Mouse (Mus musculus): ENCODE results near the gene Ncs1. TPM values are rescaled to one million over a fixed set of nuclear protein-coding genes. Genes with fewer than 3 reads are reported as not detected.
A peak's percentile ranks its signal among the peaks of the same experiment; 100 is the strongest.

The Ncs1 gene
- polyA plus RNA-seq, 1 experiment from 2014 or later: 164 TPM

DNA sequence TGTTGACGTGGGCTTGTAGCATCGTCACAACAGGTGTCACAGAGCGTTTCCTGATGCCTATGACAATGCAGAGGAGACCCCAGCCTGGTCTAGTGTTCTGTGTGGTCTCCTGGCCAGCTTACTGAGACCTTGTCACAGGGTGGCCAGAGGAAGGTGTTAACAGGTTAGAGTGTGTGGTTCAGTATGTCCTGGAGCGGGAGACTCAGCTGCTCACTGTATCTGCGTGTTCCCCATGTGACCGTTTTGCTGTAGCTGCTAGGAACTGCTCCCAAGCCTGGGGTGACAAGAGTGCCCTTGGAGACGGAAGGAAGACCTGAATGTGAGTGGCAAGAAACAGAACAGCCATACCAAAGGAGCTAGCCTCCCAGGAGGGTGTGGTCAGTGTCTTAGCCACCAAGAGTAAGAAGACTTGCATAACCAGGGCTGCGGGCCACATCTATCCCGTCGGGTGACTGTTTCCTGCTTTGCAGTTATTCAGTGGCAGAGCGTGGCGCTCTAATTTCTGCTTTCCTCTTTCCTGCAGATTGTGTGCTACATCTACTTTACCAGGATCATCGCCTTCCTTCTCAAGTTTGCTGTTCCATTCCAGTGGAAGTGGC, 37.0 kb upstream of the Ncs1 start:
- peaks cover 23% of the 10 kb centered on the region for H3K4me1 ChIP-seq (ENCODE audit: control insufficient read depth, insufficient read depth, low read length)

GRCm38 (mm10) chr2:31209525-31209924, 36.1 kb upstream of the Ncs1 start:
- Histone ChIP-seq H3K27ac (ENCODE audit: low read length) (no peak overlapping the region), H3K9me3 (replicated peaks; ENCODE audit: control insufficient read depth, low read length, poor library complexity, severe bottlenecking) (no peaks in the 10 kb centered on the region), H3K4me3 (ENCODE audit: low read depth, low read length) (no peak overlapping the region), H3K4me1 (ENCODE audit: control insufficient read depth, insufficient read depth, low read length) (peaks cover 23% of the 10 kb centered on the region), H3K9ac (ENCODE audit: low read depth, low read length) (no peak overlapping the region), H3K36me3 (ENCODE audit: control insufficient read depth, insufficient read depth, low read length) (no peaks in the 10 kb centered on the region; the same call in none of the 2 replicates), H3K4me2 (ENCODE audit: low read length) (no peak overlapping the region), H3K27me3 (ENCODE audit: control insufficient read depth, insufficient read depth, low read depth, low read length) (no peaks in the 10 kb centered on the region)
- WGBS: 90% methylated on average over 4 of the region's 4 CpGs
- ATAC-seq: no peak

More for the DNA sequence above, 37.0 kb upstream of the Ncs1 start:
- Histone ChIP-seq H3K27ac (ENCODE audit: low read length) (no peak overlapping the region), H3K36me3 (ENCODE audit: control insufficient read depth, insufficient read depth, low read length) (no peaks in the 10 kb centered on the region; the same call in none of the 2 replicates), H3K9ac (ENCODE audit: low read depth, low read length) (no peak overlapping the region), H3K4me3 (ENCODE audit: low read depth, low read length) (no peak overlapping the region), H3K9me3 (replicated peaks; ENCODE audit: control insufficient read depth, low read length, poor library complexity, severe bottlenecking) (no peaks in the 10 kb centered on the region), H3K4me2 (ENCODE audit: low read length) (no peak overlapping the region), H3K27me3 (ENCODE audit: control insufficient read depth, insufficient read depth, low read depth, low read length) (no peaks in the 10 kb centered on the region)
- no peak for ATAC-seq
- 91% methylated on average over 13 of the region's 13 CpGs for WGBS

- peak overlapping the region; percentile 18 for H3K27ac ChIP-seq (ENCODE audit: low read length)
- no peak overlapping the region for H3K4me3 ChIP-seq (ENCODE audit: low read depth, low read length)
- no peak overlapping the region for H3K4me2 ChIP-seq (ENCODE audit: low read length)
- no peak for ATAC-seq
- H3K9ac ChIP-seq (ENCODE audit: low read depth, low read length): peak overlapping the region; percentile 22
- no peaks in the 10 kb centered on the region; the same call in none of the 2 replicates for H3K36me3 ChIP-seq (ENCODE audit: control insufficient read depth, insufficient read depth, low read length)
- H3K4me1 ChIP-seq (ENCODE audit: control insufficient read depth, insufficient read depth, low read length): peaks cover 23% of the 10 kb centered on the region
- no peaks in the 10 kb centered on the region for H3K27me3 ChIP-seq (ENCODE audit: control insufficient read depth, insufficient read depth, low read depth, low read length)
- no peaks in the 10 kb centered on the region for H3K9me3 ChIP-seq (replicated peaks; ENCODE audit: control insufficient read depth, low read length, poor library complexity, severe bottlenecking)
- WGBS: 29% methylated on average over 11 of the region's 11 CpGs
These were observed 35.3 kb upstream of the Ncs1 start for GRCm38 (mm10) chr2:31210144-31210847.

DNA sequence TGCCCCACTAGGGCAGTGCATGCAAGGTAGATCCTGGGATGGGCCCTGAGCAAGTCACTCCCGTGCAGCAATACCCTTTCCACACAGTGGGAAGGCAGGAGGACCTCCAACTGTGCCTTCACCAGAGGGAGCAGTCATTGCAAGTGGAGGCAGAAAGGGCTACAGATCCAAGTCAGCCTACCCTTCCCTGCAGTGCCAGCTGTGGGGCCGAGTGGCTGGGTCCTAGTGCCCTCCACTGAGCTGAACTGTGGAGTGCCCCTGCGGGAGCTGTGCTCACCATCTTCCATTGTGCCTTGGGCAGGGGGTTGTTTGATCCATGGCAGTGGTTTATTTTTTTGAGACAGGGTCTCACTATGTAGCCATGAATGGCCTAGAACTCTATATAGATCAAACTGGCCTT, 34.4 kb upstream of the Ncs1 start:
- H3K27me3 ChIP-seq (ENCODE audit: control insufficient read depth, insufficient read depth, low read depth, low read length): no peaks in the 10 kb centered on the region
- no peak overlapping the region for H3K4me3 ChIP-seq (ENCODE audit: low read depth, low read length)
- 0 out of 2 replicates have a peak overlapping the region, but pooled peaks have one; percentile 18 for H3K27ac ChIP-seq (ENCODE audit: low read length)
- H3K9ac ChIP-seq (ENCODE audit: low read depth, low read length): no peak overlapping the region
- WGBS: 41% methylated on average over 3 of the region's 3 CpGs
- H3K9me3 ChIP-seq (replicated peaks; ENCODE audit: control insufficient read depth, low read length, poor library complexity, severe bottlenecking): no peaks in the 10 kb centered on the region
- no peaks in the 10 kb centered on the region; the same call in none of the 2 replicates for H3K36me3 ChIP-seq (ENCODE audit: control insufficient read depth, insufficient read depth, low read length)
- no peak for ATAC-seq
- peaks cover 20% of the 10 kb centered on the region for H3K4me1 ChIP-seq (ENCODE audit: control insufficient read depth, insufficient read depth, low read length)
- H3K4me2 ChIP-seq (ENCODE audit: low read length): no peak overlapping the region

GRCm38 (mm10) chr2:31214211-31214796, 31.3 kb upstream of the Ncs1 start:
- Histone ChIP-seq H3K4me1 (ENCODE audit: control insufficient read depth, insufficient read depth, low read length) (peaks cover 9% of the 10 kb centered on the region), H3K27me3 (ENCODE audit: control insufficient read depth, insufficient read depth, low read depth, low read length) (no peaks in the 10 kb centered on the region), H3K9ac (ENCODE audit: low read depth, low read length) (no peak overlapping the region), H3K4me2 (ENCODE audit: low read length) (no peak overlapping the region), H3K4me3 (ENCODE audit: low read depth, low read length) (no peak overlapping the region), H3K36me3 (ENCODE audit: control insufficient read depth, insufficient read depth, low read length) (no peaks in the 10 kb centered on the region; the same call in none of the 2 replicates), H3K9me3 (replicated peaks; ENCODE audit: control insufficient read depth, low read length, poor library complexity, severe bottlenecking) (no peaks in the 10 kb centered on the region), H3K27ac (ENCODE audit: low read length) (no peak overlapping the region)
- peak; percentile 60; the same call in 1 of the 2 replicates for ATAC-seq
- WGBS: 65% methylated on average over 16 of the region's 16 CpGs

GRCm38 (mm10) chr2:31218611-31219010, 27.0 kb upstream of the Ncs1 start:
- Histone ChIP-seq H3K9me3 (replicated peaks; ENCODE audit: control insufficient read depth, low read length, poor library complexity, severe bottlenecking) (no peaks in the 10 kb centered on the region), H3K27ac (ENCODE audit: low read length) (no peak overlapping the region), H3K4me2 (ENCODE audit: low read length) (no peak overlapping the region), H3K36me3 (ENCODE audit: control insufficient read depth, insufficient read depth, low read length) (no peaks in the 10 kb centered on the region), H3K4me1 (ENCODE audit: control insufficient read depth, insufficient read depth, low read length) (no peaks in the 10 kb centered on the region; the same call in 1 of the 2 replicates), H3K9ac (ENCODE audit: low read depth, low read length) (no peak overlapping the region), H3K27me3 (ENCODE audit: control insufficient read depth, insufficient read depth, low read depth, low read length) (no peaks in the 10 kb centered on the region), H3K4me3 (ENCODE audit: low read depth, low read length) (no peak overlapping the region)
- ATAC-seq: no peak
- 81% methylated on average over 3 of the region's 3 CpGs for WGBS

GRCm38 (mm10) chr2:31219470-31219869, 26.2 kb upstream of the Ncs1 start:
- no peak overlapping the region for H3K9ac ChIP-seq (ENCODE audit: low read depth, low read length)
- WGBS: 87% methylated on average over 6 of the region's 6 CpGs
- H3K4me2 ChIP-seq (ENCODE audit: low read length): no peak overlapping the region
- H3K4me3 ChIP-seq (ENCODE audit: low read depth, low read length): no peak overlapping the region
- no peak for ATAC-seq
- H3K27me3 ChIP-seq (ENCODE audit: control insufficient read depth, insufficient read depth, low read depth, low read length): no peaks in the 10 kb centered on the region
- no peaks in the 10 kb centered on the region for H3K36me3 ChIP-seq (ENCODE audit: control insufficient read depth, insufficient read depth, low read length)
- H3K4me1 ChIP-seq (ENCODE audit: control insufficient read depth, insufficient read depth, low read length): no peaks in the 10 kb centered on the region
- H3K9me3 ChIP-seq (replicated peaks; ENCODE audit: control insufficient read depth, low read length, poor library complexity, severe bottlenecking): no peaks in the 10 kb centered on the region
- H3K27ac ChIP-seq (ENCODE audit: low read length): no peak overlapping the region

GRCm38 (mm10) chr2:31220844-31221243, 24.8 kb upstream of the Ncs1 start:
- Histone ChIP-seq H3K36me3 (ENCODE audit: control insufficient read depth, insufficient read depth, low read length) (no peaks in the 10 kb centered on the region), H3K4me2 (ENCODE audit: low read length) (no peak overlapping the region), H3K27ac (ENCODE audit: low read length) (no peak overlapping the region), H3K4me3 (ENCODE audit: low read depth, low read length) (no peak overlapping the region), H3K4me1 (ENCODE audit: control insufficient read depth, insufficient read depth, low read length) (no peaks in the 10 kb centered on the region), H3K9me3 (replicated peaks; ENCODE audit: control insufficient read depth, low read length, poor library complexity, severe bottlenecking) (no peaks in the 10 kb centered on the region), H3K9ac (ENCODE audit: low read depth, low read length) (no peak overlapping the region), H3K27me3 (ENCODE audit: control insufficient read depth, insufficient read depth, low read depth, low read length) (no peaks in the 10 kb centered on the region)
- no peak for ATAC-seq
- WGBS: 65% methylated on average over 7 of the region's 7 CpGs

- Histone ChIP-seq H3K9me3 (replicated peaks; ENCODE audit: control insufficient read depth, low read length, poor library complexity, severe bottlenecking) (no peaks in the 10 kb centered on the region), H3K4me3 (ENCODE audit: low read depth, low read length) (no peak overlapping the region), H3K27me3 (ENCODE audit: control insufficient read depth, insufficient read depth, low read depth, low read length) (no peaks in the 10 kb centered on the region), H3K4me2 (ENCODE audit: low read length) (no peak overlapping the region), H3K27ac (ENCODE audit: low read length) (no peak overlapping the region), H3K36me3 (ENCODE audit: control insufficient read depth, insufficient read depth, low read length) (no peaks in the 10 kb centered on the region), H3K9ac (ENCODE audit: low read depth, low read length) (no peak overlapping the region), H3K4me1 (ENCODE audit: control insufficient read depth, insufficient read depth, low read length) (no peaks in the 10 kb centered on the region)
- WGBS: 87% methylated on average over 5 of the region's 5 CpGs
- no peak for ATAC-seq
These were observed 24.0 kb upstream of the Ncs1 start for GRCm38 (mm10) chr2:31221582-31221981.

Data from midbrain, embryonic 16.5 days (tissue).